Mouse (Mus musculus) small intestine, adult 10 weeks (tissue): ENCODE data around the gene Txlnb. TPM values are rescaled to one million over a fixed set of nuclear protein-coding genes. Genes with fewer than 3 reads are reported as not detected.

Experiments used
- polyA plus RNA-seq: library from polyadenylated mRNA; stranded (reverse); fragments of 350-450 nt; fragmentation: Illumina TruSeq; extraction: RNeasy Lipid Tissue Mini Kit (QIAGEN cat#74804); gene quantifications from one replicate; pipeline ENCODE4 v1.2.3, GENCODE M21; 2014; ENCODE audit warnings: low replicate concordance

The Txlnb gene
- polyA plus RNA-seq, result 0.48 TPM

DNA sequence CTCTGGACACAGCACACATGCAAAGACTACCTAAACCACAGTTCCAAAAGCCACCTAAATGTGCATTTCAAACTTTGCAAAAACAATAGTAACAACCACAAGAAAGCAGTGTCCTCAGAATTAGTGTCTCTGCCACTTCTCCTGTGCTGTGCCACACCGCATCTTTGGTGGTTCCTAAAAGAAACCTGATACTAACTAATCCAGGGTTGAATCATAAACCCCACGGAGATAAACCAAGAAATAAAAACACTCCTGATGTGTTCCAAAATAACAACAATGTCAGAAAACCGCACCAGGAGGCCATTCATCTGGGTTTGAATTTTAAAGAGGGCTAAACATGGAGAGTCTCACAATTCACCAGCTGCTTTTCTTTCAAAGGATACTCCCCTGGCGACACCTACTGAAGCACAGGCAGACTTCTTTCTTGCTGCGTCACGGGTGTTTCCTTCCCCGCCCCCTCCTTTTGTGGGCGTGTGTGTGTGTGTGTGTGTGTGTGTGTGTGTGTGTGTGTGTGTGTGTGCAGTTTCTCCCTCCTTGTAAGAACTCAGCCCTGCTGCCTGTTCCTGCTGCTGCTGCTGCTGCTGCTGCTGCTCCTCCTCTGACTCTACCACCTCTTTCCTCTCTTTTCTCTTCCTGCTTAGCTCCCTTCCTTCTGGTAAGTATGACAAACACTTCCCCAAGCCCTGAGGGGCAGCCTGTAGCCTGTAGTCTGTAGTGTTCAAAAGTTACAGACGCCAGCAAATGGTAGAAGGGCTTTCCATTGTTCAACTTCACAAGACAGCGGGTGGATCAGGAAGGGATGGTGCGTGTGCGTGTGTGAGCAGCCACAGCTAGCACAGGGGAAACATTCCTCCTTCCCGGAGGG lies at the start of gene Txlnb:
Gene Txlnb (plus strand): TSS at position 460 of the 865 bp plus-strand sequence.

Other genes starting within 250 kb of the Txlnb start
- 152 TPM for gene Cited2, start 73.0 kb upstream of the Txlnb start, polyA plus RNA-seq
- gene Heca, start 151.8 kb downstream of the Txlnb start, polyA plus RNA-seq, result 57.1 TPM
- 223 TPM for gene Abracl, start 227.1 kb downstream of the Txlnb start, polyA plus RNA-seq